Mouse (Mus musculus) inflammation-experienced regulatory T-cells, adult 6 months (primary cell): ENCODE measurements around the gene Mid1. TPM values are rescaled to one million over a fixed set of nuclear protein-coding genes. Genes with fewer than 3 reads are reported as not detected.
"Not testable (repeated sequence)": the region's sequence is repeated elsewhere in the genome, so short reads cannot be mapped to it uniquely, and the experiment has no call there.

Source experiments
- ATAC-seq: one replicate; pipeline ENCODE4 v1.8.0; 2017
- polyA plus RNA-seq, 3 experiments: library from polyadenylated mRNA; unstranded; fragments of 100-300 nt; shearing (Covaris generic); gene quantifications; one replicate each; pipeline ENCODE4 v1.2.1; 2017

Mid1 gene
- polyA plus RNA-seq, 3 experiments from 2014 or later = 0.80 to 3.3 (median 1.5) TPM

DNA sequence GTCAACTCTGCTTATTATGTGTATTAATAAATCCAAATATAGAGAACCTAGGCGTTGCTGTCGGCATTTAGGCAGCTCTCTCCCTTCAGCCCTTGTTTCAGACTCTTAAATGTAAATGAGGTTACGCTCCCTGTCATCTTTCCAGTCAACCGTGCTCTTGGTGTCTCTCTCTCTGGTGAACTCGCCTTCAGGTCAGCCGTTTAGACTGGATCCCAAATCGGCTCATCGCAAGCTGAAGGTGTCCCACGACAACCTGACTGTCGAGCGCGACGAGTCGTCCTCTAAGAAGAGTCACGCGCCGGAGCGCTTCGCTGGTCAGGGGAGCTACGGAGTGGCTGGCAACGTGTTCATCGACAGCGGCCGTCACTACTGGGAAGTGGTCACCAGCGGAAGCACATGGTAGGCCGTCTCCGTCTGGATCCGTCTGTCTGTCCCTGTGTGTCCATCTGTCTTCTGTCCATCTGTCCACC, 302.4 kb downstream of the Mid1 start:
- not testable (repeated sequence) for ATAC-seq

DNA sequence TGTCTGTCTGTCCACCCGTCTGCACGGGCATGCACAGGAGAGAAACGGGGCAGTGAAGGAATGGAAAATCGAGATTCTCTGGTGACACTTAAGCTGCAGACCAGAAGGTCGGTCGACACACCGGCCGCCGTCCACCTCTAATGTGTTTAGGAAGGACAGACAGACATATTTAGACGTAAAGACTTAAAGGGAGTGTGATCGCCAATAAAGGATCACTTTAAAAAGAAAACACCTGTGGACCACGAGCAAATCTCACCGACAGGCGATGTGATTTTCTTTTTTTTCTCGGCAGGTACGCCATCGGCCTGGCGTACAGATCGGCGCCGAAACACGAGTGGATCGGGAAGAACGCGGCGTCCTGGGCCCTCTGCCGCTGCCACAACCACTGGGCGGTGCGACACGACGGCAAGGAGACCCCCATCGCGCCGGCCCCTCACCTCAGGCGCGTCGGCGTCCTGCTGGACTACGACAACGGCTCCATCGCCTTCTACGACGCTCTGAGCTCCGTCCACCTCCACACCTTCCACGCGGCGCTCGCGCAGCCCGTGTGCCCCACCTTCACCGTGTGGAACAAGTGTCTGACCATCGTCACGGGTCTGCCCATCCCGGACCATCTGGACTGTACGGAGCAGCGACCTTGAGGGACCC, 303.7 kb downstream of the Mid1 start:
- not testable (repeated sequence) for ATAC-seq

DNA sequence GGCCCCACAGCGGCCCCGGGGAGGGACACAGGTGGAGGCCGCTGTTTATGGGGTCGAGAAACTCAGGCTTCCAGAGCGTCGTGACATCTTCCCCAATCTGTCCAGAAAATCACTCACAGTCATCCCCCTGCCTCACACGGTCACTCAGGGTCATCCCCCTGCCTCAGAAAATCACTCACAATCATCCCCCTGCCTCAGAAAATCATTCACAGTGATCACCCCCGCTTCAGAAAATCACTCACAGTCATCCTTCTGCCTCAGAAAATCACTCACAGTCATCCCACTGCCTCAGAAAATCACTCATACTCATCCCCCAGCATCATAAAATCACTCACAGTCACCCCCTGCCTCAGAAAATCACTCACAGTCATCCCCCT, 304.2 kb downstream of the Mid1 start:
- ATAC-seq = not testable (repeated sequence)

DNA sequence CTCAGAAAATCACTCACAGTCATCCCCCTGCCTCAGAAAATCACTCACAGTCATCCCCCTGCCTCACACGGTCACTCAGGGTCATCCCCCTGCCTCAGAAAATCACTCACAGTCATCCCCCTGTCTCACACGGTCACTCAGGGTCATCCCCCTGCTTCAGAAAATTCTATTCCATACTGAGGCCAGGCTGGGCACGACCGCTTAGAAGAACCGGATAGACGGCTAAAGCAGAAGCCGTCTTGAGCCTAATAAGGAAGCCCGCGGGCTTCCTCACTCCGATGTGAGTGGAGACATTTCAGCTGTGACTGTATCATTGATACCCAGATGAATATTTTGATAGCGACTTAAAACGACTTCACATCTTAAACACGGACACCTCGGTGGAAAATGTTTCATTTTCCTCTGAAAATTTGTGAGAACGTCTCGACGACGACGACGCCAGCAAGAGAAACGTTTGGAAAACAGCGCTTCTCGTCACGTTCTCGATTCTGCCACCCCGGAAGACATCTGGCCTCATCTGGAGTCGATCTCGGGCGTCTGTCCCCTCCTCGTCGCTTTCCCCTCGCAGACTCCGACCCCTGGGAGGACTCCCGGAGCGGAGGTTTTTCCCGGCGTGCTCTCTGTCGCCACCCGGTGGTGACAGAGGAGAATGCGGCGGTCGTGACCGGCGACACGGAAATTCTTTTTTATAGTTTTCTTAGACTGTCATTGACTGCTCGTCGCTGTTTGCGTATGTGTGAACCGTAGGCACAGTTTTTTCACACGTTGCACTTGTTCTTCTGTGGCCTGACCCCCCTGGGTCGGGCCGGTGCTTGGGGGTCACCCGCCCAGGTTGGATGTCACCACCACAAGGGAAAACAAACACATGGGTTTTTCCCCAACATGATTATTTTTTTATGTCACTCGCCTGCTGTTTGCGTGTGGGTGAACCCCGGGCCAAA, 305.0 kb downstream of the Mid1 start:
- peak; percentile 48 for ATAC-seq

DNA sequence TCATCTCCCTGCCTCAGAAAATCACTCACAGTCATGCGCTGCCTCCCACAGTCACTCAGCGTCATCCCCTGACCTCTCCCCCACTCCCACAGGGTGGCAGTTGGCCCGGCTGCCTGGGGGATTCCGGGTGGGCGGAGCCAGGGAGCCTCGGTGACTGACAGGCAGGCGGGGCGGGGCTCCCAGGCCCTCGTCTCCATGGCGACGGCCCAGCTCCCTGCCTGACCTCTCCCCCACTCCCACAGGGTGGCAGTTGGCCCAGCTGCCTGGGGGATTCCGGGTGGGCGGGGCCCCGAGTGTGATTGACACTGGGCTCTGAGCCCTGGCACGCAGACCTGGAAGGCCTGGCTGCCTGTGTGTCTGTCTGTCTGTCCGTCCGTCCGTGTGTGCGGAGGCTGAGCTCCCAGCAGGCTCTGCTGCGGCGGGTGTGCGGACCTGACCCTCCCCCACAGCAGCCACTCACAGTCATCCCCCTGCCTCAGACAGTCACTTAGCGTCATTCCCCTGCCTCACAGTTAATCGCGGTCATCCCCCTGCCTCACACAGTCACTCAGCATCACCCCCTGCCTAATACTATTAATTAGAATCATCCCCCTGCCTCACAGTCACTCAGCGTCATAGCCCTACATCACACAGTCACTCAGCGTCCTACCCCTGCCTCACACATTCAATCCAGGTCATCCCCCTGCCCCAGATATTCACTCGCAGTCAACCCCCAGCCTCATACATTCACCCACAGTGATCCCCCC, 306.3 kb downstream of the Mid1 start:
- peak; percentile 30 for ATAC-seq

DNA sequence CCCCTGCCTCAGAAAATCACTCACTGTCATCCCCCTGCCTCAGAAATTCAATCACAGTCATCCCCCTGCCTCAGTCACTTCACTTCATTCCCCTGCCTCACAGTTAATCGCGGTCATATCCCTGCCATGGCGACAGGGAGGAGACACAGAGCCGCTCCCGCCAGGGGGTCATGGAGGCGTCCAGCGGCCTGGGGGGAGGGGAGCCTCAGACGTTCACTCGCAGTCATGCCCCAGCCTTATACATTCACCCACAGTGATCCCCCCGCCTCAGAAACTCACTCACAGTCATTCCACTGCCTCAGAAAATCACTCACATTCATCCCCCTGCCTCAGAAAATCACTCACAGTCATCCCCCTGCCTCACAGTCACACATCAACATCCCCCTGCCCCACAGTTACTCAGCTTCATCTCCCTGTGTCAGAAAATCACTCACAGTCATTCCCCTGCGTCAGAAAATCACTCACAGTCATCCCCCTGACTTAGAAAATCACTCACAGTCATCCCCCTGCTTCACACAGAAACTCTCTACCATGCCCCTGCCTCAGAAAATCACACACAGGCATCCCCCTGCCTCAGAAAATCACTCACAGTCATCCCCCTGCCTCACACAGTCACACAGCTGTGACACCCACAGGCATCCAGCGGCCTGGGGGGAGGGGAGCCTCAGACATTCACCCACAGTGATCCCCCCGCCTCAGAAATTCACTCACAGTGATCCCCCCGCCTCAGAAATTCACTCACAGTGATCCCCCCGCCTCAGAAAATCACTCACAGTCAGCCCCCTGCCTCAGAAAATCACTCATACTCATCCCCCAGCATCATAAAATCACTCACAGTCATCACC, 307.3 kb downstream of the Mid1 start:
- not testable (repeated sequence) for ATAC-seq

DNA sequence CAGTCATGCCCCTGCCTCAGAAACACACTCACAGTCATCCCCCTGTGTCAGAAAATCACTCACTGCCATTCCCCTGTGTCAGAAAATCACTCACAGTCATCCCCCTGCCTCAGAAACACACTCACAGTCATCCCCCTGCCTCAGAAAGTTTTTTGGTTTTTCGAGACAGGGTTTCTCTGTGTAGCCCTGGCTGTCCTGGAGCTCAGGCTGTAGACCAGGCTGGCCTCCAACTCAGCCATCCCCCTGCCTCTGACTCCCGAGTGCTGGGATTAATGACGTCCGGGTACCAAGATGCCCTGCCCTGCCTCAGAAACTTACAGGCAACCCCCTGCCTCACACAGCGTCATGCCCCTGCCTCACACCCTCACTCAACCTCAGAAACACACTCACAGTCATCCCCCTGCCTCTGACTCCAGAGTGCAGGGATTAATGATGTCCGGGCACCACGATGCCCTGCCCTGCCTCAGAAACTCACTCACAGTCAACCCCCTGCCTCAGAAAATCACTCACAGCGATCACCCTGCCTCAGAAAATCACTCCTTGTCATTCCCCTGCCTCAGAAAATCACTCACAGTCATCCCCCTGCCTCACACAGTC, 308.1 kb downstream of the Mid1 start:
- ATAC-seq = not testable (repeated sequence)

DNA sequence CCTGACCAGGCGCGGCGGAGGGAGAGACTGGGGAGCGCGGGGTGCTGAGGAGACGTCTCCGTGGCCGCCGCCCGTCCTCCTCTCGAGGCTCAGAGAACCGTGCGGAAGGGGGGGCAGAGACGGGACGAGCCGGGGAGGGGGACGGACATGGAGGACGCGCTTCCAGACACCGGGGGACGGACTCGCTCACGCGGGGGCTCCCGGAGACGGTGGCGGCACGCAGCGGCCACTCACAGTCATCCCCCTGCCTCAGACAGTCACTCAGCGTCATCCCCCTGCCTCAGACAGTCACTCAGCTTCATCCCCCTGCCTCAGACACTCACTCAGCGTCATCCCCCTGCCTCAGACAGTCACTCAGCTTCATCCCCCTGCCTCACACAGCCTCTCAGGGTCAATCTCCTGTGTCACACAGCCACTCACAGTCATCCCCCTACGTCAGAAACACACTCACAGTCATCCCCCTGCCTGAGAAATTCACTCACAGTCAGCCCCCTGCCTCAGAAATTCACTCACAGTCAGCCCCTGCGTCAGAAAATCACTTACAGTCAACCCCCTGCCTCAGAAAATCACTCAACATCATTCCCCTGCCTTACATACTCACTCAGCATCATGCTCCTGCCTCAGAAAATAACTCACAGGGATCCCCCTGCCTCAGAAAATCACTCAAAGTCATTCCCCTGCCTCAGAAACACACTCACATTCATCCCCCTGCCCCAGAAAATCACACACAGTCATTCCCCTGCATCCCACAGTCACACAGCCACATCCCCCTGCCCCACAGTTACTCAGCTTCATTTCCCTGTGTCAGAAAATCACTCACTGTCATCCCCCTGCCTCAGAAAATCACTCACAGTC, 309.2 kb downstream of the Mid1 start:
- ATAC-seq = not testable (repeated sequence)

DNA sequence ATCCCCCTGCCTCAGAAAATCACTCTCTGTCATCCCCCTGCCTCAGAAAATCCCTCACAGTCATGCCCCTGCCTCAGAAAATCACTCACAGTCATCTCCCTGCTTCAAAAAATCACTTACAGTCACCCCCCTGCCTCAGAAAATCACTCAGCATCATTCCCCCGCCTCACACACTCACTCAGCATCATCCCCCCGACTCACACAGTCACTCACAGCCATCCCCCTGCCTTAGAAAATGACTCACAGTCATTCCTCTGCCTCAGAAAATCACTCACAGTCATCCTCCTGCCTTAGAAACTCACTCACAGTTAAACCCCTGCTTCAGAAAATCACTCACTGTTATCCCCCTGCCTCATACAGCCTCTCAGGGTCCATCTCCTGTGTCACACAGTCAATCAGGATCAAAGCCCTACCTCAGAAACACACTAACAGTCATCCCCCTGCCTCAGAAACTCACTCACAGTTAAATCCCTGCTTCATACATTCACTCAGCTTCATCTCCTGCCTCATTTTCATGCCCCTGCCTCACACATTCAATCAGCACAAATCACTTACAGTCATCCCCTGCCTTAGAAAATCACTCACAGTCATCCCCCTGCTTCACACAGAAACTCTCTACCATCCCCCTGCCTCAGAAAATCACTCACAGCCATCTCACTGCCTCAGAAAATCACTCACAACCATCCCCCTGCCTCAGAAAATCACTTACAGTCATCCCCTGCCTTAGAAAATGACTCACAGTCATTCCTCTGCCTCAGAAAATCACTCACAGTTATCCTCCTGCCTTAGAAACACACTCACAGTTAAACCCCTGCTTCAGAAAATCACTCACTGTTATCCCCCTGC, 310.1 kb downstream of the Mid1 start:
- not testable (repeated sequence) for ATAC-seq

DNA sequence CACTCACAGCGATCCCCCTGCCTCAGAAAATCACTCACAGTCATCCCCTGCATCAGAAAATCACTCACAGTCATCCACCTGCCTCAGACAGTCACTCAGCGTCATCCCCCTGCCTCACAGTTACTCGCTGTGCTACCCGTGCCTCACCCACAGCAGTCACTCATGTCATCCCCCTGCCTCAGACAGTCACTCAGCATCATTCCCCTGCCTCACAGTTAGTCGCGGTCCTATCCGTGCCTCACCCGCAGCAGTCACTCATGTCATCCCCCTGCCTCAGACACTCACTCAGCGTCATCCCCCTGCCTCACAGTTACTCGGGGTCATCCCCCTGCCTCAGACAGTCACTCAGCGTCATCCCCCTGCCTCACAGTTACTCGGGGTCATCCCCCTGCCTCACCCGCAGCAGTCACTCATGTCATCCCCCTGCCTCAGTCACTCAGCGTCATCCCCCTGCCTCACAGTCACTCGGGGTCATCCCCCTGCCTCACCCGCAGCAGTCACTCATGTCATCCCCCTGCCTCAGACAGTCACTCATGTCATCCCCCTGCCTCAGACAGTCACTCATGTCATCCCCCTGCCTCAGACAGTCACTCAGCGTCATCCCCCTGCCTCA, 311.0 kb downstream of the Mid1 start:
- not testable (repeated sequence) for ATAC-seq

DNA sequence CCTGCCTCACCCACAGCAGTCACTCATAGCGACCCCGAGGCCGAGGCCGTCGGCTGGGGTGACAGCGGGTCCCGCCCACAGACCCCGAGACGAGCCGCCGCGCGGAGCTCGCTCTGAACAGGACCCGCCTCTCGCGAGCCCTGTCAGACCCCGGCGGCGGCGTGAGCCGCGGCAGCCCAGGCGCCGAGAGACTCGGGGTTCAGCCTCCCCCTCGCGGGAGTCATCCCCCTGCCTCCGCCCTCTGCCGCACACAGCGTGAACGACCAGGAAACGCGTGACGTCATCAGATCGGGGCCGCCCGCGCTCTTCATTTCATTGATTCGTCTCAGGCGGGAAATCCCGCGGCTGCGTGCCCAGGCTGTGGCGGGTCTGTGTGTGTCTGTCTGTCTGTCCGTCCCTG, 311.9 kb downstream of the Mid1 start:
- peak; percentile 76 for ATAC-seq

DNA sequence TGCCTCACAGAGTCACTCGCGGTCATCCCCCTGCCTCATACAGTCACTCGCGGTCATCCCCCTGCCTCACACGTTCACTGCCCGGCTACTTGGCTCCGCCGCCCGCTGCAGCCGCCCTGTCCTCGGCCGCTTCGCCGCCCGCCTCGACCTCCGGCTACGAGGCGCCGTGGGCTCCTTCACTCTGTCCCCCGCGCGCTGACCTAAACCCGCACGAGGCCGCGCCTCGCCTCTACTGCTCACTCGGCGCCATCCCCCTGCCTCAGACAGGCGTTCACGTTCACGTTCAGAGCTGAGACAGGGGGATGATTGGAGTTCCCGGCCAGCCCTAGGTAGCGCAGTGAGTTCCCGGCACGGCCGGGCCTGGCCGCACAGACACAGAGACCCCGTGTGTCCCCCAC, 312.5 kb downstream of the Mid1 start:
- peak; percentile 11 for ATAC-seq

DNA sequence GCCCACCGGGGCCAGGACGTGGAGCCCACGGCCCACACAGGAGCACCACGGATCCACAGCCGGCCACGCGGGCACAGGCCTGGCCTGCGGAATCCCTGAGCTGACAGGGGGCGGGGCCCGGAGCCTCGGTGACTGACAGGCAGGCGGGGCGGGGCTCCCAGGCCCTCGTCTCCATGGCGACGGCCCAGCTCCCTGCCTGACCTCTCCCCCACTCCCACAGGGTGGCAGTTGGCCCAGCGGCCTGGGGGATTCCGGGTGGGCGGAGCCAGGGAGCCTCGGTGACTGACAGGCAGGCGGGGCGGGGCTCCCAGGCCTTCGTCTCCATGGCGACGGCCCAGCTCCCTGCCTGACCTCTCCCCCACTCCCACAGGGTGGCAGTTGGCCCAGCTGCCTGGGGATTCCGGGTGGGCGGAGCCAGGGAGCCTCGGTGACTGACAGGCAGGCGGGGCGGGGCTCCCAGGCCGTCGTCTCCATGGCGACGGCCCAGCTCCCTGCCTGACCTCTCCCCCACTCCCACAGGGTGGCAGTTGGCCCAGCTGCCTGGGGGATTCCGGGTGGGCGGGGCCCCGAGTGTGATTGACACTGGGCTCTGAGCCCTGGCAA, 313.0 kb downstream of the Mid1 start:
- ATAC-seq = peak; percentile 62

DNA sequence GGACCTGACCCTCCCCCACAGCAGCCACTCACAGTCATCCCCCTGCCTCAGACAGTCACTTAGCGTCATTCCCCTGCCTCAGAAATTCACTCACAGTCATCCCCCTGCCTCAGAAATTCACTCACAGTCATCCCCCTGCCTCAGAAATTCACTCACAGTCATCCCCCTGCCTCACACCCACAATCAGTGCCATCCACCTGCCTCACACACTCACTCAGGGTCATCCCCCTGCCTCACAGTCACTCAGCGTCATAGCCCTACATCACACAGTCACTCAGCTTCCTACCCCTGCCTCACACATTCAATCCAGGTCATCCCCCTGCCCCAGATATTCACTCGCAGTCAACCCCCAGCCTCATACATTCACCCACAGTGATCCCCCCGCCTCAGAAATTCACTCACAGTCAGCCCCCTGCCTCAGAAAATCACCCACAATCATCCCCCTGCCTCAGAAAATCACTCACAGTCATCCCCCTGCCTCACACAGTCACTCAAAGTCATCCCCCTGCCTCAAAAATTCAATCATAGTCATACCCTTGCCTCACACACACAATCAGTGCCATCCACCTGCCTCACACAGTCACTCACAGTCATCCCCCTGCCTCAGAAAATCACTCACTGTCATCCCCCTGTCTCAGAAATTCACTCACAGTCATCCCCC, 313.7 kb downstream of the Mid1 start:
- ATAC-seq = not testable (repeated sequence)

DNA sequence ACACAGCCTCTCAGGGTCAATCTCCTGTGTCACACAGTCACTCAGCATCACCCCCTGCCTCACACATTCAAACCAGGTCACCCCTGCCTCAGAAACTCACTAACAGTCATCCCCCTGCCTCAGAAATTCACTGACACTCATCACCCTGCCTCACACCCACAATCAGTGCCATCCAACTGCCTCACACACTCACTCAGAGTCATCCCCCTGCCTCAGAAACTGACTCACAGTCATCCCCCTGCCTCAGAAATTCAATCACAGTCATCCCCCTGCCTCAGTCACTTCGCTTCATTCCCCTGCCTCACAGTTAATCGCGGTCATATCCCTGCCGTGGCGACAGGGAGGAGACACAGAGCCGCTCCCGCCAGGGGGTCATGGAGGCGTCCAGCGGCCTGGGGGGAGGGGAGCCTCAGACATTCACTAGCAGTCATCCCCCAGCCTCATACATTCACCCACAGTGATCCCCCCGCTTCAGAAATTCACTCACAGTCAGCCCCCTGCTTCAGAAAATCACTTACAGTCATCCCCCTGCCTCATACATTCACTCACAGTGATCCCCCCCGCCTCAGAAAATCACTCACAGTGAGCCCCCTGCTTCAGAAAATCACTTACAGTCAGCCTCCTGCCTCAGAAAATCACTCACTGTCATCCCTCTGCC, 314.4 kb downstream of the Mid1 start:
- not testable (repeated sequence) for ATAC-seq

DNA sequence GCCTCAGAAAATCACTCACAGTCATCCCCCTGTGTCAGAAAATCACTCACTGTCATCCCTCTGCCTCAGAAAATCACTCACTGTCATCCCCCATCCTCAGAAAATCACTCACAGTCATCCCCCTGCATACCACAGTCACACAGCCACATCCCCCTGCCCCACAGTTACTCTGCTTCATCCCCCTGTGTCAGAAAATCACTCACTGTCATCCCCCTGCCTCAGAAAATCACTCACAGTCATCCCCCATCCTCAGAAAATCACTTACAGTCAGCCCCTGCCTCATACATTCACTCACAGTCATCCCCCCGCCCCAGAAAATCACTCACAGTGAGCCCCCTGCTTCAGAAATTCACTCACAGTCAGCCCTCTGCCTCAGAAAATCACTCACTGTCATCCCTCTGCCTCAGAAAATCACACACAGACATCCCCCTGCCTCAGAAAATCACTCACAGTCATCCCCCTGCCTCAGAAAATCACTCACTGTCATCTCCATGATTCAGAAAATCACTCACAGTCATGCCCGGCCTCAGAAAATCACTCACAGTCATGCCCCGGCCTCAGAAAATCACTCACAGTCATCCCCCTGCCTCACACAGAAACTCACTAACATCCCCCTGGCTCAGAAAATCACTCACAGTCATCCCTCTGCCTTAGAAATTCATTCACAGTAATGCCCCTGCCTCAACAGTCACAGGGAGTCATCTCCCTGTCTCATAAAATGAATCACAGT, 315.1 kb downstream of the Mid1 start:
- not testable (repeated sequence) for ATAC-seq
